Mouse (Mus musculus): ENCODE results near the gene Pde3a. TPM values are rescaled to one million over a fixed set of nuclear protein-coding genes. Genes with fewer than 3 reads are reported as not detected.
A peak's percentile ranks its signal among the peaks of the same experiment; 100 is the strongest.

Gene Pde3a
- polyA plus RNA-seq, 1 experiment: 0.81 TPM

DNA sequence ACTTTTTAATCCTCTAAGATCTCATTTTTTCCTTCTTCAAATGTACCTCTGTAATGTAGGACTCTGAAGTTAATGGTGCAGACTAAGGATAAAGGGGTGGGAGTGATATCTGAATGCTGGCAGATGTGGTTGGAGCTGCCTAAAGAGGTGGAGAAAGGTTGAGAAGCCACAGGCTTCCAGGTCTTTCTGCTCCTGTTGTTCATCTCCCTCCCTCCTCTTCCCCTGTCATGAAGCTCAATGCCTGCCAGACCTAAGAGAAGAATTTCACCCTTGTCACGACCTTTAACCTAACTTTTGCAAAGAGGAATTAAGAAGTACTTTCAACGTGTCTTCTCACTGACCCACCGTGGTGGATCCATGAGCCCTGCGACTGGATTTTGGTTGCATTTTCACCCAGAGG, 87.4 kb downstream of the Pde3a start:
- Histone ChIP-seq H3K27ac (ENCODE audit: insufficient read depth, low read length) (no peak overlapping the region), H3K4me3 (ENCODE audit: insufficient read depth, low read length) (no peak overlapping the region), H3K4me1 (ENCODE audit: control insufficient read depth, insufficient read depth, low read length) (no peaks in the 10 kb centered on the region)
- TF ChIP-seq CTCF (IDR thresholded peaks at IDR 0.05; ENCODE audit: extremely low read depth, insufficient read depth, low read length): no peak
- no peak for TF ChIP-seq POLR2A (IDR thresholded peaks at IDR 0.05; ENCODE audit: extremely low read depth, insufficient read depth, low read length)

DNA sequence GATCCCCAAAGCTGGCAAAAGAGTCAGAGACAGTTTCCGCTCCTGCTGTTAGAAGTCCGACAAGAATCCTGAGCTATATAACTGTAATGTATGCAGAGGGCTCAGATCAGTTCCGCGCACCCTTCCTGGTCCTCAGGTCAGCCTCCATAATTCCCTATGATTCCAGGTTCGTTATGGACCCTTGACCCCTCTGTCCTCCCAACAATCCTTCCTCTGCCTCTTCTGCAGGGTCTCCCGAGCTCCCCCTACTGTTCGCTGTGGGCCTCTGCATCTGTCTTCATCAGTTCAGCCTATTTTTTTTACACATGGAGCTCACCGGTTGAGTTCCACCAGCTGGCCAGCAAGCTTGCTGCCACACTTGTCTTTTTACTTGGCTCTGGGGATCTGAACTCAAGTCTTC, 88.6 kb downstream of the Pde3a start:
- TF ChIP-seq CTCF (IDR thresholded peaks at IDR 0.05; ENCODE audit: extremely low read depth, insufficient read depth, low read length) (peak; percentile 29; the same call in 1 of the 2 replicates), POLR2A (IDR thresholded peaks at IDR 0.05; ENCODE audit: extremely low read depth, insufficient read depth, low read length) (no peak)
- no peak overlapping the region for H3K4me3 ChIP-seq (ENCODE audit: insufficient read depth, low read length)
- no peak overlapping the region for H3K27ac ChIP-seq (ENCODE audit: insufficient read depth, low read length)
- no peaks in the 10 kb centered on the region for H3K4me1 ChIP-seq (ENCODE audit: control insufficient read depth, insufficient read depth, low read length)

DNA sequence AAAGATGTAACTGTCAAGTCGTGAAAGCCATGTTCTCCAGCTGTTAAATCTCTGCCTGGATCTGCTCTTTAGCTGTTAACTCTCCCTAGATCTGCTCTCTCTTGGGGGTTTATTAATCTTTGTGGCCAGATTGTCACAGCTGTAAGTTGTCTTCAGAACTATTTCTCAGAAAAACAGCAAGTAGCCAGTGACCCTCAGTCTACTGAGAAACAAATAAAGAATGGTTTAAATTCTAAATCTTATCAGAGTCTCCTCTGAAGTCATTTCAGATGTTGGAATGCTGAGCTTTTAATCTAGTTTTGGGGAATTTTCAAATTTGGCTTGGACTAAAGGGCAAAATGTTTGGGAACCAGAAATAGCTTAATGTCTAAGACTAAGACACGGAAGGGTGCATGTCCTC, 92.3 kb downstream of the Pde3a start:
- TF ChIP-seq CTCF (IDR thresholded peaks at IDR 0.05; ENCODE audit: extremely low read depth, insufficient read depth, low read length): no peak
- no peak for TF ChIP-seq POLR2A (IDR thresholded peaks at IDR 0.05; ENCODE audit: extremely low read depth, insufficient read depth, low read length)
- Histone ChIP-seq H3K4me1 (ENCODE audit: control insufficient read depth, insufficient read depth, low read length) (no peaks in the 10 kb centered on the region), H3K27ac (ENCODE audit: insufficient read depth, low read length) (no peak overlapping the region), H3K4me3 (ENCODE audit: insufficient read depth, low read length) (no peak overlapping the region)

DNA sequence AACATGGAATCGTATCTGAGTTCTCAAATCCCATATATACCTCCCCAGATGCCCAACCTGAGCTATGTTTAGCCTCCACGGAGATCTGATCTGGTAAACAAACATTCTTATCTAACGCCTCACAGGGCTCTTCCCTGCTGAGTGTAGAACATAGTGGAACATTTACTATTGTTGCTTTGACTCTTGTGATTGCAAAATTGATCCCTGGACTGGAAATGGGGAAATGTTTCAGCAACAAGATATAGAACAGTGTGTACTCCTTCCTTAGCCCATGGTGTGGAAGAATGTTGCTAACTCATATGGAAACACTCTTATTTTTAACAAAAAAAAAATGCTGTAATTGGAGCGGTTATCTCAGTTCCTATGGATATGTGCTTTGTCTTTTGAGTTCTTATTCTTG, 98.8 kb downstream of the Pde3a start:
- Histone ChIP-seq H3K27ac (ENCODE audit: insufficient read depth, low read length) (no peak overlapping the region), H3K4me1 (ENCODE audit: control insufficient read depth, insufficient read depth, low read length) (no peaks in the 10 kb centered on the region), H3K4me3 (ENCODE audit: insufficient read depth, low read length) (no peak overlapping the region)
- TF ChIP-seq POLR2A (IDR thresholded peaks at IDR 0.05; ENCODE audit: extremely low read depth, insufficient read depth, low read length) (no peak), CTCF (IDR thresholded peaks at IDR 0.05; ENCODE audit: extremely low read depth, insufficient read depth, low read length) (no peak)

DNA sequence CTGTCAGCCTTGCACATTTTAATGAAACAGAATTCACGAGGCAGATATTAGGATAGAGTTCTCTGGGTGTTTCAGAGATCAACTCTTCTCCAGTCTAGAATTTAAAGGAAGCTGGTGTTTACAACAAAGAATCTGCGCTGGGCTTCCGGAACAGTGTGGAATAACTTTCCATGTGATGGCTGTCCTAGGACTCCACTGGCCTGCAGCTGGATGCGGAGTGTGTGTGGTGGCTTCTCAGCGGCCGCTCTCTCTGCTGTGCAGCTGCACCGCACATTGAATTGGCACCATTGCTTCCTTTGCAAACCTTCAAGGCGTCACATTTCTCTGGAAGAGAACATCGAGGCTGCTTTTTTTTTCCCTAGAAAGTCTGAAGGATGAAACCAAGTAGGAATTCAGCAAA, 99.5 kb downstream of the Pde3a start:
- TF ChIP-seq POLR2A (IDR thresholded peaks at IDR 0.05; ENCODE audit: extremely low read depth, insufficient read depth, low read length): no peak
- no peak overlapping the region for H3K27ac ChIP-seq (ENCODE audit: insufficient read depth, low read length)
- no peak overlapping the region for H3K4me3 ChIP-seq (ENCODE audit: insufficient read depth, low read length)
- no peaks in the 10 kb centered on the region for H3K4me1 ChIP-seq (ENCODE audit: control insufficient read depth, insufficient read depth, low read length)

DNA sequence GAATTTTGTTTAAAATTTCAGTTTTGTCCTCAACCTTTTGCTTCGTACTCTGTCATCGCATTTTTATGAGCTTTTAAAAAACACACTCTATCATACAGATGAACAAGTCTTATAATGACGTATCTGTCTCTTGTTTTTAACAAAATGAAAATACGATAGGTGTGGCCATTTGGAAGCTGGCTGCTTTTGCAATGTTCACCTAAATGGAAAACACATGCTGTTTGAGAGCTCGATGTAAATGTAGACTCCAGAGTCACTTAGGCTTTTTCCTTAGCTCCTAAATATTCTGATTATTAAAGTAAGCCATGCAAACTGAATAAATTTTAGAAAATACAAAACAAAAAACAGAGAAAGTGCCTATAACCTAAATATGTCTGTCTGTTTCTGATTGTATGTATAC, 101.2 kb downstream of the Pde3a start:
- Histone ChIP-seq H3K4me1 (ENCODE audit: control insufficient read depth, insufficient read depth, low read length) (no peaks in the 10 kb centered on the region), H3K27ac (ENCODE audit: insufficient read depth, low read length) (no peak overlapping the region), H3K4me3 (ENCODE audit: insufficient read depth, low read length) (no peak overlapping the region)
- TF ChIP-seq CTCF (IDR thresholded peaks at IDR 0.05; ENCODE audit: extremely low read depth, insufficient read depth, low read length) (no peak), POLR2A (IDR thresholded peaks at IDR 0.05; ENCODE audit: extremely low read depth, insufficient read depth, low read length) (no peak)

DNA sequence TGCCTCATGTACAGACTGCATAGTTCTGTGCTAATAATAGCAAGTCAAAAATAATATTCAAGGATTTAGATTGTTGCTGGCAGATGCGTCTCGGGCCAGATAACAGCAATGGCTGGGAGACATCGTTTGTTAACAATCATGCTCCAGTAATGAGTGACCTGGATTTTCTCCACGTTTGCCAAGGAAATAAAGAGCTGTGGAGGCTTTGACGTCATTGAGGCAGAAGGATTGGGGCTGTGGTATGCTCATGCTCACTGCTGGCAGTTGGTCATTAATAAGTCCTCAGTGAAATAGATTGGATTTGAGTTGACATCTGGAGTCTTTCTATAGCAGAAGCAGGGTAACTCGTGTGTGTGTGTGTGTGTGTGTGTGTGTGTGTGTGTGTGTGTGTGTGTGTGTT, 103.2 kb downstream of the Pde3a start:
- TF ChIP-seq CTCF (IDR thresholded peaks at IDR 0.05; ENCODE audit: extremely low read depth, insufficient read depth, low read length) (no peak), POLR2A (IDR thresholded peaks at IDR 0.05; ENCODE audit: extremely low read depth, insufficient read depth, low read length) (no peak)
- no peak overlapping the region for H3K27ac ChIP-seq (ENCODE audit: insufficient read depth, low read length)

DNA sequence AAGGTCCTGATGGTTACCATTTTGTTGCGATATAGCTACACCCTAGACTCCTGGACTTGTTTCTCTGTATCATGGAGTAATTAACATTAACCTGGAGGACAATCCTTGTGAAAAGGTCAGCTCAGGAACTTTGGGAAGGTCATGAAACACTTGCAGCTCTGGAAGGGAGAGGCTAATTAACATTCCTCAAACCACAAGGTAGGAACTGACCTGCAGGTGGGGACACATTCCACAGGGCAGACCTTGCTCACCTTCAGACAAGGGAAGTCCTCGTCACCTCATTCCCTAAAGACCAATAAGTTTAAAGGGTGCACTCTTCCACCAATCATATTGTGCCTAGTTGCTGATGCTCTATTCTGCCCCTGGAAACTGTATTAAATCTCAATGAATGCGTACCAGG, 114.6 kb downstream of the Pde3a start:
- H3K27ac ChIP-seq (ENCODE audit: insufficient read depth, low read length): no peak overlapping the region
- TF ChIP-seq CTCF (IDR thresholded peaks at IDR 0.05; ENCODE audit: extremely low read depth, insufficient read depth, low read length): no peak
- TF ChIP-seq POLR2A (IDR thresholded peaks at IDR 0.05; ENCODE audit: extremely low read depth, insufficient read depth, low read length): no peak
- H3K4me3 ChIP-seq (ENCODE audit: insufficient read depth, low read length): no peak overlapping the region
- H3K4me1 ChIP-seq (ENCODE audit: control insufficient read depth, insufficient read depth, low read length): no peaks in the 10 kb centered on the region

More for the DNA sequence above, 103.2 kb downstream of the Pde3a start:
- H3K4me1 ChIP-seq (ENCODE audit: control insufficient read depth, insufficient read depth, low read length): no peaks in the 10 kb centered on the region
- H3K4me3 ChIP-seq (ENCODE audit: insufficient read depth, low read length): no peak overlapping the region

DNA sequence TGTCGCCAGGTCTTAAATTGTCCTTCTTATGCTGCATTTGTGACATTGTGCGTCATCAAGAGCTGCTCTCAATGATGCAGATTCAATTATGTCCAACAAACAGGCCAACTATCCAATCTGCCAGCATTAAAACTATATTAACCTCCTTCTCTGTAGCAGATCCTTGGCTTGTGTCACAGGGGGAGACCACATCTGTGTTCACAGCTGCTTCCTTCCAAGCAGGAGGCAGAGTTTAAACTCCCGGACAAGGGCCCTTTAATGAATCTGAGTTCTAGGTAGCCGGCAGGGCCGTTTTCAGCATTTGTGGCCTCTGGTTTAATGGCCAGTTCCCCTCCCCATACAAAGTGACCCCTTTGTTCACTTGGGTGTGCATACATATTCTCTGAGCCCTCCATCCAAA, 118.0 kb downstream of the Pde3a start:
- H3K4me1 ChIP-seq (ENCODE audit: control insufficient read depth, insufficient read depth, low read length): no peaks in the 10 kb centered on the region
- TF ChIP-seq CTCF (IDR thresholded peaks at IDR 0.05; ENCODE audit: extremely low read depth, insufficient read depth, low read length) (no peak), POLR2A (IDR thresholded peaks at IDR 0.05; ENCODE audit: extremely low read depth, insufficient read depth, low read length) (no peak)
- H3K4me3 ChIP-seq (ENCODE audit: insufficient read depth, low read length): no peak overlapping the region
- H3K27ac ChIP-seq (ENCODE audit: insufficient read depth, low read length): no peak overlapping the region

DNA sequence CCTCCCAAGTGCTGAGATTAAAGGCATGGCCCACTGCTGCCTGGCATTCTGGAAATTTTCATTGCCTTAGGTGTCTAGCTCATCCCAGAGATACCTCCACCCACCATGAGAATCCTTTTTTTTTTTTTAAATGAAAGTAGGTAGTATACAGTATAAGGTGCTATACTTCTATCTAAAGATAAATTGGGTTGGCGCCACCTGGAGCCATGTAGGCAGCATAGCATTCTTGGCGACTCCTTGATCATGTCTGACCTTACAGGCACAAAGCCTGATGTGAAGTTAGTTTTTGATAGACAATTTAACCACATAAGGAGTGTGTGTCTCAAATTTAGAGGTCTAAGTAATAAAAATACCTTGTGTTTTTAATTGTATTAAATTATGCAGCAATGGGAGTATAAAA, 123.6 kb downstream of the Pde3a start:
- TF ChIP-seq POLR2A (IDR thresholded peaks at IDR 0.05; ENCODE audit: extremely low read depth, insufficient read depth, low read length) (no peak), CTCF (IDR thresholded peaks at IDR 0.05; ENCODE audit: extremely low read depth, insufficient read depth, low read length) (0 out of 2 replicates have a peak, but pooled peaks have one; percentile 29)
- H3K4me3 ChIP-seq (ENCODE audit: insufficient read depth, low read length): no peak overlapping the region
- no peaks in the 10 kb centered on the region for H3K4me1 ChIP-seq (ENCODE audit: control insufficient read depth, insufficient read depth, low read length)
- no peak overlapping the region for H3K27ac ChIP-seq (ENCODE audit: insufficient read depth, low read length)

Data from cortical plate, adult 2 months (tissue).